Mouse (Mus musculus) midbrain, embryonic 11.5 days (tissue): ENCODE data around the gene Matn3. TPM values are rescaled to one million over a fixed set of nuclear protein-coding genes. Genes with fewer than 3 reads are reported as not detected.

Source experiments
- ATAC-seq: fragments of 200-750 bp; cut with Nextera tagmentation; 2 replicates; pipeline ENCODE4 v1.8.0; 2017; ENCODE audit warnings: moderate TSS enrichment, moderate library complexity; ENCODE audit not compliant: low FRiP score
- DNase-seq: peaks from one replicate; pipeline ENCODE4 v3.0.0; 2015; ENCODE audit warnings: low spot score; ENCODE audit errors: missing footprints
- H3K27ac ChIP-seq: fragments of 300-500 bp; sonication (generic); 2 replicates; pipeline ENCODE4 v1.5.1; 2014; ENCODE audit warnings: low read depth, low read length
- H3K27me3 ChIP-seq: fragments of 300-500 bp; sonication (generic); 2 replicates; pipeline ENCODE4 v1.6.1; 2014; ENCODE audit warnings: mild to moderate bottlenecking, low read length, moderate library complexity, mixed read lengths; ENCODE audit not compliant: control insufficient read depth, insufficient read depth
- H3K36me3 ChIP-seq: fragments of 300-500 bp; sonication (generic); 2 replicates; pipeline ENCODE4 v1.6.1; 2014; ENCODE audit warnings: mild to moderate bottlenecking, low read length, moderate library complexity, mixed read lengths; ENCODE audit not compliant: control insufficient read depth, insufficient read depth
- H3K4me1 ChIP-seq: fragments of 300-500 bp; sonication (generic); 2 replicates; pipeline ENCODE4 v1.6.1; 2014; ENCODE audit warnings: low read length; ENCODE audit not compliant: control insufficient read depth, insufficient read depth
- H3K4me2 ChIP-seq: fragments of 300-500 bp; sonication (generic); 2 replicates; pipeline ENCODE4 v1.6.1; 2014; ENCODE audit warnings: mild to moderate bottlenecking, moderate library complexity
- H3K4me3 ChIP-seq: fragments of 300-500 bp; sonication (generic); 2 replicates; pipeline ENCODE4 v1.5.1; 2014; ENCODE audit warnings: low read depth, low read length
- H3K9ac ChIP-seq: fragments of 300-500 bp; sonication (generic); 2 replicates; pipeline ENCODE4 v1.6.1; 2014; ENCODE audit warnings: low read length
- H3K9me3 ChIP-seq: fragments of 300-500 bp; sonication (generic); 2 replicates; pipeline ENCODE4 v1.6.1; 2016; ENCODE audit warnings: low read length; ENCODE audit not compliant: control insufficient read depth
- WGBS: fragments of 180-500 bp; shearing (Covaris S2); extraction: QIAGEN DNeasy Blood & Tissue Kit; methylation state at CpG from one replicate; pipeline ENCODE4 v1.1.7; 2014; 5-methylcytosine and 5-hydroxymethylcytosine counted together
- polyA plus RNA-seq: library from polyadenylated mRNA; unstranded; fragments of >200 nt; fragmentation: Nextera tagmentation; extraction: Ambion mirVana; gene quantifications from 2 replicates; pipeline ENCODE4 v1.2.1, GENCODE M21; 2014

Matn3 gene
- polyA plus RNA-seq, 1 experiment from 2014 or later, result 1.4 TPM

GRCm38 (mm10) chr12:8913701-8914340 lies 33.9 kb upstream of the Matn3 start:
- H3K9me3 ChIP-seq, result no peaks in the 10 kb centered on the region
- H3K27ac ChIP-seq, result no peak overlapping the region
- DNase-seq, result peak; percentile 90
- no peaks in the 10 kb centered on the region for H3K27me3 ChIP-seq
- 61% methylated on average over 9 of the region's 9 CpGs for WGBS
- H3K4me3 ChIP-seq, result no peak overlapping the region
- no peaks in the 10 kb centered on the region for H3K36me3 ChIP-seq
- peaks cover 11% of the 10 kb centered on the region for H3K4me1 ChIP-seq
- no peak overlapping the region for H3K9ac ChIP-seq
- no peak overlapping the region for H3K4me2 ChIP-seq
- no peak for ATAC-seq

DNA sequence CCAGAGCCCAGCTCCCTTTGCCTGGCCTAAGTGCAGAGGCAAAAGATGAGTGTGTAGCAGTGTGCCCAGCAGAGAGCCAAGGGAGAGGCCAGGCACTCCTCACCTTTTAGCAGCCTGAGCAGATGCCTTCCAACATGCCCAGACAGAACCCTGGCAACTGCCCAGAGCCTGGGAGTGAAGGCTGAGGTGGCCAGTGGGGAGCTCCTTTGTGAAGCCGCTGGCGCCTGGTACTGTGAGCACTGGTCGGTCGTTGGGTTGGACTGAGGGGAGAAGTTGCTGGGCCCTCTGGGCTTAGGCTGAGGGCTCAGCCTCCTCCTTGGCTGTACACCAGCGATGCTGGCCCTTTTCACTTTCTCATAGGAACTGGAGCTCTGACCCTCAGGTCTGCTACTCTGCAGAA lies 31.4 kb upstream of the Matn3 start:
- peaks cover 11% of the 10 kb centered on the region for H3K4me1 ChIP-seq
- WGBS, result 33% methylated on average over 5 of the region's 5 CpGs
- no peaks in the 10 kb centered on the region for H3K27me3 ChIP-seq
- no peak overlapping the region for H3K4me3 ChIP-seq
- ATAC-seq, result no peak
- no peaks in the 10 kb centered on the region for H3K36me3 ChIP-seq
- no peaks in the 10 kb centered on the region for H3K9me3 ChIP-seq
- H3K27ac ChIP-seq, result no peak overlapping the region
- H3K9ac ChIP-seq, result no peak overlapping the region
- H3K4me2 ChIP-seq, result no peak overlapping the region
- DNase-seq, result peak; percentile 85

GRCm38 (mm10) chr12:8919231-8919630 lies 28.5 kb upstream of the Matn3 start:
- Histone ChIP-seq H3K36me3 (no peaks in the 10 kb centered on the region), H3K4me2 (no peak overlapping the region), H3K4me3 (no peak overlapping the region), H3K4me1 (peaks cover 14% of the 10 kb centered on the region), H3K9me3 (no peaks in the 10 kb centered on the region), H3K9ac (no peak overlapping the region), H3K27ac (no peak overlapping the region), H3K27me3 (no peaks in the 10 kb centered on the region)
- no peak for ATAC-seq
- DNase-seq, result peak; percentile 51
- WGBS, result 86% methylated on average over 3 of the region's 3 CpGs

DNA sequence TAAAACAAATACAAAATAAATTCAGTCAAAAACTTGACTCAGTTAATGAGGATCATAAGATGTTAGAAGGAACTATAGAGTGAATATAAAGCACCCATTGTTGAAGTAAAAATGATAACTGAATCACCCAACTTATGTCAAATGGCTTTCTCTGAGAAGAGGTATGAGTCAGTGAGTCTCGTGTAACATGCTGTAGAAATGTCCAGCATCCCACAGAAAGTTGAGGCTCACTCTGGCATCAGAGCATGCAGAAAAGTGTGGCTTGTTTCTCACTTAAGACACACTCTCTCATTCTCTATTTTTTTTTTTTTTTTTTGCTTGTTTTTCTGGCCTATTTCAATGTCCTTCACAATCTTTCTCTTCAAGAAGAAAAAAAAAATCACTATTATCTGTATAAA lies 26.7 kb upstream of the Matn3 start:
- H3K9me3 ChIP-seq, result no peaks in the 10 kb centered on the region
- peak overlapping the region; percentile 40 for H3K4me2 ChIP-seq
- H3K4me1 ChIP-seq, result peaks cover 18% of the 10 kb centered on the region
- H3K27me3 ChIP-seq, result no peaks in the 10 kb centered on the region
- ATAC-seq (no peak), DNase-seq (no peak)
- no peaks in the 10 kb centered on the region; the same call in 1 of the 2 replicates for H3K36me3 ChIP-seq
- 52% methylated on average over 1 of the region's 1 CpGs for WGBS
- H3K4me3 ChIP-seq, result peak overlapping the region; percentile 78
- H3K9ac ChIP-seq, result peak overlapping the region; percentile 66
- H3K27ac ChIP-seq, result peak overlapping the region; percentile 90

- whole genome bisulfite sequencing, result under 1% methylated on average over 73 of the region's 73 CpGs
- ATAC-seq, result peak; percentile 99
- H3K9me3 ChIP-seq, result no peaks in the 10 kb centered on the region
Observed at GRCm38 (mm10) chr12:8921394-8922368, 26.0 kb upstream of the Matn3 start, which contains the start of gene Laptm4a. Gene Laptm4a, plus strand, starts transcription at chr12:8921664.

GRCm38 (mm10) chr12:8922369-8923124 lies 25.2 kb upstream of the Matn3 start:
- Histone ChIP-seq H3K9ac (peak overlapping the region; percentile 66), H3K27ac (peak overlapping the region; percentile 69), H3K27me3 (no peaks in the 10 kb centered on the region), H3K9me3 (no peaks in the 10 kb centered on the region), H3K4me1 (peaks cover 18% of the 10 kb centered on the region), H3K4me3 (peak overlapping the region; percentile 78), H3K36me3 (no peaks in the 10 kb centered on the region; the same call in 1 of the 2 replicates), H3K4me2 (peak overlapping the region; percentile 81)
- DNase-seq (no peak), ATAC-seq (no peak)
- 5% methylated on average over 30 of the region's 30 CpGs for WGBS

More at GRCm38 (mm10) chr12:8921394-8922368, 26.0 kb upstream of the Matn3 start, which contains the start of gene Laptm4a:
- Histone ChIP-seq H3K4me2 (peak within 1 kb of the TSS; percentile 81), H3K4me1 (peaks cover 18% of the 10 kb centered on the region), H3K27me3 (no peaks in the 10 kb centered on the region), H3K36me3 (no peaks in the 10 kb centered on the region; the same call in 1 of the 2 replicates), H3K27ac (peak within 1 kb of the TSS; percentile 90), H3K9ac (peak within 1 kb of the TSS; percentile 66), H3K4me3 (peak within 1 kb of the TSS; percentile 78)
- DNase-seq, result peak; percentile 99

DNA sequence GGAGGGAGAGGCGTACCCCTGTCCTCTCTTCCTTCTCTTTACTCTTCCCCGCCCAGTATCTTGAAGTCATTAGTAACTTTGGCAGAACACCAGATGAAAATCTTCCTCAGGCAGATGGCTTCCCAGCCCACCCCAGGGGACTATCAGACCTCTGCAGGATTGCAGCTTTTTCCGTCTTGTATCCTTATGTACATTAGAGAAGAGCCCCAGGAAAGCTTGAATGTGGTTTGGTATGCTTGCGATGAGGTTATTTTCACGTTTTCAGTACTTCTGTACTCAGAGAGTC lies 24.7 kb upstream of the Matn3 start:
- H3K9me3 ChIP-seq, result no peaks in the 10 kb centered on the region
- WGBS, result 42% methylated on average over 5 of the region's 5 CpGs
- DNase-seq (peak; percentile 86), ATAC-seq (no peak)
- no peak overlapping the region for H3K27ac ChIP-seq
- peaks cover 18% of the 10 kb centered on the region for H3K4me1 ChIP-seq
- H3K27me3 ChIP-seq, result no peaks in the 10 kb centered on the region
- H3K4me2 ChIP-seq, result peak overlapping the region; percentile 81
- H3K4me3 ChIP-seq, result peak overlapping the region; percentile 78
- no peaks in the 10 kb centered on the region; the same call in 1 of the 2 replicates for H3K36me3 ChIP-seq
- H3K9ac ChIP-seq, result peak overlapping the region; percentile 66

DNA sequence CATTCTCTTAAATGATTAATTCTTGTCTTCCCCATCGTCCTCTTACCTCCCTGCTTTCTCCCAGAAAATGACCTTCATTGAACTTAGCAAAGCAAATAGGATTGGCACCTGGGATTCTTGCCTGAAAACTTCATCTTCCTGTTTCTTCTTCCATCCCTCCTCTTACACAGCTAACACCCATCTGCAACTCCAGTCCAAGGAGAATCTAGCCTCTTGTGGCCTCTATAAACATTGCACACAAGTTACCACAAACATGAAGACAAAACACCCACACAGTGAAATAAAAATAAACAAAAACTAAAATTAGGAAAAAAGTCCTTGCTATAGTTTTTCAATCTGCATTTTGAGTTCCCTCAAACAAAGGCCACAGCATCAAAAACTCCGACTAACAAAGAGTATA lies 24.1 kb upstream of the Matn3 start:
- Histone ChIP-seq H3K27me3 (no peaks in the 10 kb centered on the region), H3K9me3 (no peaks in the 10 kb centered on the region), H3K27ac (no peak overlapping the region), H3K9ac (peak overlapping the region; percentile 66), H3K4me3 (peak overlapping the region; percentile 78), H3K36me3 (no peaks in the 10 kb centered on the region; the same call in 1 of the 2 replicates), H3K4me1 (peaks cover 18% of the 10 kb centered on the region), H3K4me2 (peak overlapping the region; percentile 81)
- ATAC-seq (no peak), DNase-seq (peak; percentile 83)
- 65% methylated on average over 2 of the region's 2 CpGs for WGBS
